Mouse (Mus musculus) stomach, embryonic 14.5 days (tissue): ENCODE results near the gene Patl1. TPM values are rescaled to one million over a fixed set of nuclear protein-coding genes. Genes with fewer than 3 reads are reported as not detected.
"Not testable (repeated sequence)": the region's sequence is repeated elsewhere in the genome, so short reads cannot be mapped to it uniquely, and the experiment has no call there.

ENCODE experiments used
- ATAC-seq: fragments of 200-750 bp; cut with Nextera tagmentation; 2 replicates; pipeline ENCODE4 v1.8.0; 2017; ENCODE audit warnings: low read depth, moderate TSS enrichment; ENCODE audit not compliant: insufficient number of reproducible peaks, insufficient read depth, low FRiP score
- H3K27ac ChIP-seq: fragments of 300-500 bp; sonication (generic); 2 replicates; pipeline ENCODE4 v1.5.1; 2014; ENCODE audit warnings: mild to moderate bottlenecking, low read length, moderate library complexity, mixed read lengths
- H3K27me3 ChIP-seq: fragments of 300-500 bp; sonication (generic); 2 replicates; pipeline ENCODE4 v1.6.1; 2014; ENCODE audit warnings: low read length, control low read depth, mixed read lengths; ENCODE audit not compliant: control insufficient read depth, insufficient read depth
- H3K36me3 ChIP-seq: fragments of 300-500 bp; sonication (generic); 2 replicates; pipeline ENCODE4 v1.6.1; 2014; ENCODE audit warnings: mild to moderate bottlenecking, control low read depth, low read length, moderate library complexity, mixed read lengths; ENCODE audit not compliant: control insufficient read depth, insufficient read depth
- H3K4me1 ChIP-seq: fragments of 300-500 bp; sonication (generic); 2 replicates; pipeline ENCODE4 v1.6.1; 2014; ENCODE audit warnings: low read length, control low read depth, mixed read lengths; ENCODE audit not compliant: control insufficient read depth, insufficient read depth
- H3K4me2 ChIP-seq: fragments of 300-500 bp; sonication (generic); replicated peaks from 2 replicates; pipeline ENCODE4 v1.6.1; 2014; ENCODE audit warnings: low read depth, low read length, control low read depth
- H3K4me3 ChIP-seq: fragments of 300-500 bp; sonication (generic); 2 replicates; pipeline ENCODE4 v1.5.1; 2014; ENCODE audit warnings: low read depth, low read length, control low read depth
- H3K9ac ChIP-seq: fragments of 300-500 bp; sonication (generic); replicated peaks from 2 replicates; pipeline ENCODE4 v1.6.1; 2014; ENCODE audit warnings: low read depth, mild to moderate bottlenecking, control low read depth, low read length, moderate library complexity, mixed read lengths
- H3K9me3 ChIP-seq: fragments of 300-500 bp; sonication (generic); 2 replicates; pipeline ENCODE4 v1.6.1; 2016; ENCODE audit warnings: low read depth, low read length, control low read depth; ENCODE audit not compliant: control insufficient read depth
- WGBS: fragments of 180-500 bp; shearing (Covaris S2); extraction: QIAGEN DNeasy Blood & Tissue Kit; methylation state at CpG from one replicate; pipeline ENCODE4 v1.1.7; 2014; 5-methylcytosine and 5-hydroxymethylcytosine counted together
- polyA plus RNA-seq: library from polyadenylated mRNA; unstranded; fragments of >200 nt; fragmentation: Nextera tagmentation; extraction: Ambion mirVana; gene quantifications from 2 replicates; pipeline ENCODE4 v1.2.1, GENCODE M21; 2014

The Patl1 gene
- polyA plus RNA-seq, 1 experiment from 2014 or later = 24.3 TPM

DNA sequence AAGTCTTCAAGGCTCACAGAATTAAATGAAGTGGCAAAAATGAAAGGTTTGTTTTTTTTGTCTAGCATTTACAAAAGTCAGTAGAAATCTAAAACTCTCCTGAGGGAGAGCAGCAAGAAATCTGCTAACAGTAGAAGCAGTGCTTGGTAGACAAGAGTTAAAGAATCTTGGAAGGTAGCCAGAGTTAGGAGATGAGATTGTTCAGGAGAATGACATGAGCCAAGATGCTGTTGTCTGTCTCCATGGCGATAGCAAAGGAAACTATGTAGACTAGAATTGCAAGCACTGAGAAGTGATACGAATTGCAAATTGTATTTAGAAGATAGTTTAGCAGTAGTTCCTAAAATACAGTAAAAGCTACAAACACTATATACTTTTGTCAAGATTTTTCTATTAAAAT is 3.6 kb downstream of the Patl1 start:
- WGBS = 23% methylated on average over 2 of the region's 2 CpGs
- Histone ChIP-seq H3K9ac (no peak overlapping the region), H3K27me3 (no peaks in the 10 kb centered on the region), H3K36me3 (peaks cover 28% of the 10 kb centered on the region), H3K4me2 (no peak overlapping the region), H3K4me3 (no peak overlapping the region), H3K4me1 (peaks cover 9% of the 10 kb centered on the region), H3K27ac (no peak overlapping the region), H3K9me3 (no peaks in the 10 kb centered on the region)
- ATAC-seq = no peak

DNA sequence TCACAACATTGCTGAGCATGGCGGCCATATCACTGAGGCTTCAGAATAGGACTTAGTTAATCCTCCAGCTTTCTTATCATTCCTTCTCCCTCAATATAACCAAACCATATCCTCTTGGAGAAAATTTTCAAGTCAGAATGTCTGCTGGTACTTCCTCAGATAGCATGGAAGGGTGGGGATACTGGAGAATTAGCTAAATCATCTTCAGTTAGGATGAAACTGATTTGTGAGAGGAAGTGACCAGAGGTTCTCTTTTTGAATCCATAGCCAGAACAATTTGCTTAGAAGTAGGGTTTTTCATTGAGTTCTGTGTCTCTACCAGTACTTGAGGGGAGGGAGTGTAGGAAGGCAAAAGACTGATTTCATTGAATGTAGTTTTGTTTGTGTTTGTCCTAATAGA is 9.9 kb downstream of the Patl1 start:
- Histone ChIP-seq H3K27me3 (no peaks in the 10 kb centered on the region), H3K9me3 (no peaks in the 10 kb centered on the region), H3K4me2 (no peak overlapping the region), H3K9ac (no peak overlapping the region), H3K27ac (no peak overlapping the region), H3K36me3 (peaks cover 65% of the 10 kb centered on the region), H3K4me3 (no peak overlapping the region), H3K4me1 (no peaks in the 10 kb centered on the region)
- ATAC-seq = no peak
- WGBS = 88% methylated on average over 1 of the region's 1 CpGs

DNA sequence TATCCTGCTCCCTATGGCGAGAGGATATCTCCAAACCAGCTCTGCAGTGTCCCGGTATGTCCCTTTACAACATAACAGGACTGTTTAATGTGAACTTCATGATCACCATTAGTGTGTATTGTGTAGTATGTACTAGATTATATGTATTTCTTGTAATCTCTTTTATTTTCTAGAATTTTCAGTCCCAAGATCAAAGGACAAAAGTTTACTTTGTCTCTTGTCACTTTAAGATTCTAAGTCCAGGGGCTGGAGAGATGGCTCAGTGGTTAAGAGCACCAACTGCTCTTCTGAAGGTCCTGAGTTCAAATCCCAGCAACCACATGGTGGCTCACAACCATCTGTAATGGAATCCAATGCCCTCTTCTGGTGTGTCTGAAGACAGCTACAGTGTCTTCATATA is 10.3 kb downstream of the Patl1 start:
- not testable (repeated sequence) for ATAC-seq, H3K9me3 ChIP-seq, H3K9ac ChIP-seq, H3K27ac ChIP-seq, H3K4me1 ChIP-seq, H3K4me2 ChIP-seq, H3K27me3 ChIP-seq, H3K4me3 ChIP-seq
- 96% methylated on average over 2 of the region's 2 CpGs for WGBS
- H3K36me3 ChIP-seq = peaks cover 66% of the 10 kb centered on the region

DNA sequence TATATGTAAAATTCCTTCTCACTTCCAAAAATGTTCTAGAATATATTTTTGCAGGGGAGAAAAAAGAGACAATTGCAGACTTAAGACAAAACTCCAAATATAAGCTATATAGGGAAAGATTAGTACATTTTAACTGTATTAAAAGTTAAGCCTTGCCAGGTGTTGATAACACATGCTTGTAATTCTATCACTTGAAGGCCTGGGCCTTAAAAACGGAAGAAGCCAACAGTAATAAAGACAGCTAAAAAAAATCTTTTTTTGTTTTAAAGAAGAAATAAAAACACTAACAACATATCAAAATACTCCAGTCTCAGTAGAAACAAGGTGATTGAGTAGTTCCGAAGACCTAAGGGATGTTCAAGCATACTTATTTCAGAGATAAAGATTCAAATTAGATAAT is 14.2 kb downstream of the Patl1 start:
- Histone ChIP-seq H3K36me3 (peaks cover 73% of the 10 kb centered on the region), H3K27me3 (no peaks in the 10 kb centered on the region), H3K4me3 (no peak overlapping the region), H3K27ac (no peak overlapping the region), H3K9me3 (no peaks in the 10 kb centered on the region), H3K9ac (no peak overlapping the region), H3K4me2 (no peak overlapping the region), H3K4me1 (no peaks in the 10 kb centered on the region)
- 94% methylated on average over 2 of the region's 2 CpGs for WGBS
- ATAC-seq = no peak

DNA sequence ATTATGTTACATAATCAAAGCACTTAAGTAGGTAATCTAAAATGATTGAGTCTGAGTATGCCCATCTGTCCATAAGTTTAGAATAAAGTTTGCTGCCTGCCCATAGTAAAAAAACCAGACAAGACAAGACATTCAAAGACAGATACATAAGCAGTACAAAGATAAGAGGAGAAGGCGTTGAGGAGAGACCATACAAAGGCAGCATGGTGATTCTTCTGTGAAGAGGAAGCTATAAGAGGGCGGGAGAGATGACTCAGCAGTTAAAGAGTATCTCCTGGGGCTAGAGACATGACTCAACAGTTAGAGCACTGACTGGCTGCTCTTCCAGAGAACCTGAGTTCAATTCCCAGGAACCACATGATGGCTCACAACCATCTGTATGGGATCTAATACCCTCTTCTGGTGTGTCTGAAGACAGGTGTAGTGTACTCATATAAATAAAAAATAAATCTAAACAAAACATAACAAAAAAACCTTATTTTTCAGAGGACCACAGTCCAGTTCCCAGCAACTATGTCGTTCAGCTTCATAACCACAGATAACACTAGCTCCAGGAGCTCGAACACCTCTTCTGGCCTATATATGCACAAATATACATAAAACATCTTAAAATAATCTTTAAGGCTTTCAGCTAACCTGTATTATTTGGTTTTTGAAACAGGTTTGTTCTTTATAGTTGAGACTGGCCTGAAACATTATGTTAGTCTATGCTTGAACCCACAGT is 16.0 kb downstream of the Patl1 start:
- no peaks in the 10 kb centered on the region for H3K27me3 ChIP-seq
- H3K27ac ChIP-seq = no peak overlapping the region
- ATAC-seq = no peak
- no peaks in the 10 kb centered on the region for H3K9me3 ChIP-seq
- H3K4me1 ChIP-seq = no peaks in the 10 kb centered on the region
- 96% methylated on average over 4 of the region's 4 CpGs for WGBS
- H3K9ac ChIP-seq = no peak overlapping the region
- no peak overlapping the region for H3K4me2 ChIP-seq
- no peak overlapping the region for H3K4me3 ChIP-seq
- H3K36me3 ChIP-seq = peaks cover 73% of the 10 kb centered on the region

DNA sequence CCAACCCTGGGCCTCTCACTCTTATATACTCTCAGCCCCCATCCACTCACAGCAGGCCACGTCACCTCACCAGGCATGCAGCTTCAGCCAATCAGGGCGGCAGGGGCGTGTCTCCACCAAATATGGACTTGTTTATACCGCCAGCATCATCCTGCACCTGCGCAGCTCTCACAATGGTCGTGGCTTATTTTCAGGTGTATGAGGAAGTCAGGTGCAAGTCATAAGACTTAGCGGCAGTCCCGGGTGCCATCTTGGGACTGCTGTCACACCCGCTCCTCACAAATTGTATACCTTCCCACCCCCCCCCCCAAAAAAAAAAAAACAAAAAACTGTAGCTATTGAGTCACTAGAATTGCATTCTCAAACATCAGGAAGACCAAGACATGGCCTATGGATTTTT is 34.3 kb downstream of the Patl1 start:
- H3K27me3 ChIP-seq, H3K4me2 ChIP-seq, H3K9ac ChIP-seq, H3K4me3 ChIP-seq, H3K9me3 ChIP-seq, H3K27ac ChIP-seq, H3K4me1 ChIP-seq, ATAC-seq: not testable (repeated sequence)
- peaks cover 25% of the 10 kb centered on the region for H3K36me3 ChIP-seq
- WGBS = 97% methylated on average over 9 of the region's 9 CpGs

DNA sequence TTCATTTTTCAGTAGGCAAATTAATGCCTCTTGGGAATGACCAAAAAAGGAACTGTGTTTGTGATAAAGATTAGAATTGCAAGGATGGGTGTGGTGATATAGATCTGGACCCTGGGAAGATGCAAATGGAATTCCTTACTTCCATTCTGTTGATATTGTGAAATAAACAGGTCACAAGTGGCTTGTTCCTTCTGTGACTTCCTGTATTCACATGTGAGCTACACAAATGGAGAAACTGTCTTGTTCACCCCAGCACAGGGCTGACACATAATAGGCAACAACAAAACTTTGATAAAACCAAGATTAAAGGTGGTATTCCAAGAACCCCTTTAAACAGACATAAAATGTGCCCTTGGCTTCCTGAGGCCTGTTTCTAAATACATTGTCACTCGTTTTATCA is 37.7 kb downstream of the Patl1 start:
- 60% methylated on average over 1 of the region's 1 CpGs for WGBS
- Histone ChIP-seq H3K9ac (no peak overlapping the region), H3K27me3 (no peaks in the 10 kb centered on the region), H3K27ac (no peak overlapping the region), H3K36me3 (no peaks in the 10 kb centered on the region; the same call in 1 of the 2 replicates), H3K9me3 (no peaks in the 10 kb centered on the region), H3K4me3 (no peak overlapping the region), H3K4me2 (no peak overlapping the region), H3K4me1 (0 out of 2 replicates have a peak, but pooled peaks cover 2% of the 10 kb centered on the region)
- ATAC-seq = no peak

DNA sequence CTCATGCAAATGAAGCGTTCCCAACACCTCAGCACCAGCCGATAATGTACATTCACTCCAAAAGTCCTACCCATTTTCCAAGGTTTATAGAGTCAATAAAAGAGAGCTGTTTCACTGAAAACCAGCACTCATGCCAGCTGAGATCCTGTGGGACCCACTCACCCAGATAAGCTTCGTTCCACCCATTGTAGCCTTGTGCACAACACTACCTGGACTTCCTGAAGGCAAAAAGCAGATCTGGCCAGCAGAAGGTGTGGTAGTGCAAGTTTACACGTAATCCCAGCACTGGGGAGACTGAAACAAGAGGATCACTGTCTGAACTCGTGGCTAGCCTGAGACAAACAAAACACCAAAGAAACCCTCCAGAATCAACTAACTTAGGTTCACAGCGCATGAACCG is 38.5 kb downstream of the Patl1 start:
- Histone ChIP-seq H3K27me3 (no peaks in the 10 kb centered on the region), H3K36me3 (no peaks in the 10 kb centered on the region), H3K27ac (no peak overlapping the region), H3K4me3 (no peak overlapping the region), H3K9me3 (no peaks in the 10 kb centered on the region), H3K4me1 (0 out of 2 replicates have a peak, but pooled peaks cover 2% of the 10 kb centered on the region), H3K4me2 (no peak overlapping the region), H3K9ac (no peak overlapping the region)
- ATAC-seq = no peak
- WGBS = 78% methylated on average over 7 of the region's 7 CpGs

DNA sequence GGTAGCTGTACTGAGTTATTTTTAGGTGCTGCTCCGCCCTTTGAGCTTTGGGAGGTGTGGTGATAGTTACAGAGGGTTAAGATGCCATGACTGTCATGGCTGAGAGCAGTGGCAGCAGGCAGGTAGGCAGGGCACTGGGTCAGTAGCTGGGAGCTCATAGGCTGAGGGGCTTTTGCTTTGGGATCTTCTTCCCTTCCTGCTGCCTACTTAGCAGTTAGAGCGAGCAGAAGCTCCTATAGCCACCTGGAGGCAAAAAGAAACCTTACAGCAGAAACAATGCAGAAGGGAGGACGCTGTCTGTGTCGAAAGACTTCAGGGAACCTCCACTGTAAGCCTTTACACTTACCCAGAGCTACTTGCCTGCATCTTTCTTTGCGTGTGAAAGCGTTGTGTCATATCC is 42.0 kb downstream of the Patl1 start:
- H3K36me3 ChIP-seq = no peaks in the 10 kb centered on the region
- 35% methylated on average over 6 of the region's 6 CpGs for WGBS
- ATAC-seq = no peak
- no peak overlapping the region for H3K27ac ChIP-seq
- no peak overlapping the region for H3K9ac ChIP-seq
- H3K4me2 ChIP-seq = no peak overlapping the region
- no peak overlapping the region for H3K4me3 ChIP-seq
- 0 out of 2 replicates have a peak, but pooled peaks cover 2% of the 10 kb centered on the region for H3K4me1 ChIP-seq
- no peaks in the 10 kb centered on the region for H3K9me3 ChIP-seq
- H3K27me3 ChIP-seq = no peaks in the 10 kb centered on the region
